ENCODE assay signal across 8 mouse cellular contexts in the genomic region with DNA sequence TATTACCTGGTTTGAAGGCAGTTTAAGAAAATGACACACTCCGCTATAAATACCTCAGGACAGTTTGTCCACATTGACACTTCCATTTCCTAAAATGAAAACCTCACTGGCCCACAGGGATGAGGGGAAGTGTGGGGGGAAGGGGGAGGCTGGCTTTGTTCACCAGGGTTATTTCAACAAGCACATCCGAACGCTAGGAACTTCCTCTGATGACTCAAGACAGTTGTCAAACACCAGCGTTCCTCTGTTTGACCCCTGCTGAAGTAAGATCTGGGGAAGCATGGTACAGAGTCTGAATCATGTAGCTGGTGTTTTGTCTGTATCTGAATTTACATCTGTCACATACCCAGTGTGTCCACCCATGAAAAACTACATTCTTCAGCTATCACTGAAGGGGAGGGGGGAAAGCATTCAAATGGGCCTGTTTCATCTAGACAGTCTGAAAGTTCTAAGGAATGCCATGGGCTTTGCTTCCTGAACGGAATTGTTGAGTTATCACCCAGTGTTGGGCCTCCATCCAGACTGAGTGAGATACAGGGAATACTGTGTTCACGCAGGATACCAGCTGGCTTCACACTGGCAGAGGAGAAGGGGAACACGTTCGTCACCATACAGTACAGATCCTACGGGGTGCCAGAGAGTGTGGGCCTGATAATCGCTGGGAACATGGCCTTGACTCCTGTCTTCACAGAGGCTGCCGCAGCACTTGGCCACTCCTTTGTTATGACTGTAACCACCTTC. TPM values are rescaled to one million over a fixed set of nuclear protein-coding genes. Genes with fewer than 3 reads are reported as not detected.
DNase-seq lines count a peak whose midpoint lies in the region; ATAC-seq and TF ChIP-seq lines count a peak whose summit lies in the region.

No protein-coding gene starts in this region.

- no peak for TF ChIP-seq CTCF in embryonic fibroblast, embryonic 13.5 days (IDR thresholded peaks at IDR 0.05; ENCODE audit: borderline replicate concordance, insufficient read depth, low read length)
- no peak for TF ChIP-seq CTCF in lung, postnatal 0 days (IDR thresholded peaks at IDR 0.05)

- H3K27me3 ChIP-seq in intestine, embryonic 16.5 days (replicated peaks; ENCODE audit: control insufficient read depth, insufficient read depth, low read length) = no peaks in the 10 kb centered on the region
- no peaks in the 10 kb centered on the region for H3K27me3 ChIP-seq in lung, postnatal 0 days (replicated peaks; ENCODE audit: insufficient read depth, low read length)

- H3K4me1 ChIP-seq in embryonic fibroblast, embryonic 13.5 days (ENCODE audit: control insufficient read depth, insufficient read depth, low read length) = peaks cover 26% of the 10 kb centered on the region
- H3K4me1 ChIP-seq in intestine, embryonic 16.5 days (ENCODE audit: control insufficient read depth, insufficient read depth, low read length) = peaks cover 19% of the 10 kb centered on the region
- peaks cover 8% of the 10 kb centered on the region; the same call in 1 of the 2 replicates for H3K4me1 ChIP-seq in lung, postnatal 0 days (ENCODE audit: insufficient read depth, low read depth, low read length)

- H3K9ac ChIP-seq in intestine, embryonic 16.5 days (ENCODE audit: low read depth, low read length) = no peak overlapping the region
- H3K9ac ChIP-seq in lung, postnatal 0 days (replicated peaks; ENCODE audit: low read depth) = no peak overlapping the region

- peak; percentile 57 for DNase-seq in gastrocnemius, adult 18-20 months (ENCODE audit: low spot score)
- no peak for DNase-seq in gastrocnemius, postnatal 4 days (ENCODE audit: low spot score in 2 of 2)
- DNase-seq in CD4-positive helper T cell, adult 2 months (ENCODE audit: low read depth, low spot score) = peak; percentile 36
- DNase-seq in lung, postnatal 0 days (ENCODE audit: low spot score) = peak; percentile 92
- peak; percentile 58 for DNase-seq in yolk sac, embryonic 10.5 days (ENCODE audit: low spot score)
- no peak for DNase-seq in right cerebral cortex, postnatal 4 days

- H3K4me2 ChIP-seq in intestine, embryonic 16.5 days (ENCODE audit: low read depth, low read length) = no peak overlapping the region
- H3K4me2 ChIP-seq in lung, postnatal 0 days (replicated peaks; ENCODE audit: low read depth, low read length) = no peak overlapping the region

- H3K36me3 ChIP-seq in intestine, embryonic 16.5 days (ENCODE audit: control insufficient read depth, insufficient read depth, low read length) = no peaks in the 10 kb centered on the region
- H3K36me3 ChIP-seq in lung, postnatal 0 days (ENCODE audit: insufficient read depth, low read length) = no peaks in the 10 kb centered on the region; the same call in 1 of the 2 replicates

- H3K9me3 ChIP-seq in intestine, embryonic 16.5 days (ENCODE audit: control insufficient read depth, low read length) = no peaks in the 10 kb centered on the region
- H3K9me3 ChIP-seq in lung, postnatal 0 days (ENCODE audit: low read length) = no peaks in the 10 kb centered on the region

- no peak overlapping the region for H3K4me3 ChIP-seq in embryonic fibroblast, embryonic 13.5 days (ENCODE audit: insufficient read depth, low read length)
- H3K4me3 ChIP-seq in intestine, embryonic 16.5 days (ENCODE audit: low read length) = no peak overlapping the region
- H3K4me3 ChIP-seq in lung, postnatal 0 days (ENCODE audit: low read depth, low read length) = no peak overlapping the region

- peak; percentile 97 for TF ChIP-seq EP300 in lung, postnatal 0 days (IDR thresholded peaks at IDR 0.05)

- ATAC-seq in intestine, embryonic 16.5 days = peak; percentile 60
- peak; percentile 89 for ATAC-seq in lung, postnatal 0 days

- TF ChIP-seq POLR2A in embryonic fibroblast, embryonic 13.5 days (IDR thresholded peaks at IDR 0.05; ENCODE audit: low read depth, low read length) = no peak

- H3K27ac ChIP-seq in embryonic fibroblast, embryonic 13.5 days (ENCODE audit: insufficient read depth, low read length) = peak overlapping the region; percentile 38; the same call in 1 of the 2 replicates
- peak overlapping the region; percentile 35 for H3K27ac ChIP-seq in intestine, embryonic 16.5 days (ENCODE audit: low read length)
- peak overlapping the region; percentile 64 for H3K27ac ChIP-seq in lung, postnatal 0 days (ENCODE audit: low read length)

- 47% methylated on average over 11 of the region's 11 CpGs for WGBS in intestine, embryonic 16.5 days
- WGBS in lung, postnatal 0 days = 22% methylated on average over 11 of the region's 11 CpGs

RNA-seq across cellular contexts. Expression of a gene that starts 40.9 kb away (rescaled TPM):
- total RNA-seq in gastrocnemius, adult 18-20 months (2021) = 10 to 100 TPM in 1 of 2 experiments, 1 to 10 TPM in 1; 9.5 to 12.0 TPM
- total RNA-seq in gastrocnemius, postnatal 4 days (2021) = 10 to 100 TPM; 26.9 to 33.7 TPM
- 23.2 and 30.0 TPM in 2 replicates for polyA plus RNA-seq in embryonic fibroblast, embryonic 13.5 days (2011; ENCODE audit: insufficient read length, low read depth, missing spikeins)
- 17.6 and 18.7 TPM in 2 replicates for polyA plus RNA-seq in intestine, embryonic 16.5 days (2015; fragmentation: Nextera tagmentation; extraction: Ambion mirVana)
- 21.0 and 22.2 TPM in 2 replicates for polyA plus RNA-seq in lung, postnatal 0 days (2015; fragmentation: Nextera tagmentation; extraction: Ambion mirVana)

Comparison
In these comparisons a context has a peak if more than half of its experiments do, and no peak if none do; other contexts are left out.
1. DNase-seq: peak in gastrocnemius, adult 18-20 months (single experiment), CD4-positive helper T cell, adult 2 months (single experiment), lung, postnatal 0 days (single experiment) and yolk sac, embryonic 10.5 days (single experiment); none in gastrocnemius, postnatal 4 days (0 of 2) and right cerebral cortex, postnatal 4 days (single experiment).
2. Peak in every context shown above with its lines, with median percentiles within 50 percentile points of each other: H3K27ac ChIP-seq.